Mouse (Mus musculus): ENCODE results near the gene Meox2.

GRCm38 (mm10) chr12:37072636-37073035 lies 35.7 kb upstream of the Meox2 start:
- no peak for TF ChIP-seq CTCF (IDR thresholded peaks at IDR 0.05; ENCODE audit: low read depth, low read length)
- TF ChIP-seq POLR2A (IDR thresholded peaks at IDR 0.05; ENCODE audit: borderline replicate concordance, low read depth, low read length): no peak
